Mouse (Mus musculus): ENCODE results near the gene Susd6. TPM values are rescaled to one million over a fixed set of nuclear protein-coding genes. Genes with fewer than 3 reads are reported as not detected.

Susd6 gene
- polyA plus RNA-seq, 1 experiment, result 22.9 TPM

DNA sequence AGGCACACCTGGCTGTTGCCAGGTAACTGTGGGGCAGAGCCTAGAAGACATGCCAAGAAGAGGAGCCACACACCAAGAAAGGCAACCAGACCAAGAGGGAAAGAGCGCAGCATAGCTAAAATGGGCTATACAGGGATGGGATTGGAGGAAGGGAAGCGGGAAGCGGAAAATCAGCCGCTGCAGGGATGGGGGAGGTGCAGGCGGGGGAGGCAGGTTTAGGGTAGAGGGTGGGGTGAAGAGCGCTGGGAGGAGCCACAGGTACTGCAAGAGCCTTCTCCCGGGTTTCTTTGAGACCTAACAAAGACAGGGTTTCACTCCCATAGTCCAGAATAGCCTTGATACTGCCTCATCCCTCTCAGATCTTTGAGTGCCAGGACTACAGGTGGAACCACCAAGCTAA is 132.6 kb downstream of the Susd6 start:
- peak in 1 of 2 experiments; percentile 26 for DNase-seq (ENCODE audit: extremely low spot score in 1 of 2, low spot score in 1 of 2)

GRCm38 (mm10) chr12:80923602-80924001 is 133.3 kb downstream of the Susd6 start:
- DNase-seq (ENCODE audit: extremely low spot score in 1 of 2, low spot score in 1 of 2), result no peak

GRCm38 (mm10) chr12:80924205-80924604 is 133.9 kb downstream of the Susd6 start:
- DNase-seq (ENCODE audit: extremely low spot score in 1 of 2, low spot score in 1 of 2), result peak in 1 of 2 experiments; percentile 33

DNA sequence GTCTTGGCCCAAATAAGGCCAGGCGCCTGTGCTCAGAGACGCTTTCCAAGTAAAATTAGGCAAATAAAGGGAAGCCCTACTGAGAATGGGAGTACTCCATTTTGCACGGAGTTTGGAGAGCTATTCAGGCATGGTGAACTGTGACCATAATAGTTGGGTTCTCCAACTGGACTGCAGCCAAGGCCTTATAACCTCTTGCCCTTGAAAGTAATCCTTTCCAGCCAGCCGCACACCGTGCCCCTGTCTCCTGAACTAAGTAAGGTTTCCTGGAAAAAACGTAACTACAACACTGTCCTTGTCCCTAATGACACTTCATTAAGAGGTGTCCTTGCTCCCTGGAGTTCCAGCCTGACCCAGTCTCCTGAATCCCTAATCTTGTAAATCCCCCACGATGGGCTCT is 135.6 kb downstream of the Susd6 start:
- no peak for DNase-seq (ENCODE audit: extremely low spot score in 1 of 2, low spot score in 1 of 2)

GRCm38 (mm10) chr12:80926550-80926949 is 136.2 kb downstream of the Susd6 start:
- no peak for DNase-seq (ENCODE audit: extremely low spot score in 1 of 2, low spot score in 1 of 2)

GRCm38 (mm10) chr12:80927518-80927917 is 137.2 kb downstream of the Susd6 start:
- DNase-seq (ENCODE audit: extremely low spot score in 1 of 2, low spot score in 1 of 2), result no peak

DNA sequence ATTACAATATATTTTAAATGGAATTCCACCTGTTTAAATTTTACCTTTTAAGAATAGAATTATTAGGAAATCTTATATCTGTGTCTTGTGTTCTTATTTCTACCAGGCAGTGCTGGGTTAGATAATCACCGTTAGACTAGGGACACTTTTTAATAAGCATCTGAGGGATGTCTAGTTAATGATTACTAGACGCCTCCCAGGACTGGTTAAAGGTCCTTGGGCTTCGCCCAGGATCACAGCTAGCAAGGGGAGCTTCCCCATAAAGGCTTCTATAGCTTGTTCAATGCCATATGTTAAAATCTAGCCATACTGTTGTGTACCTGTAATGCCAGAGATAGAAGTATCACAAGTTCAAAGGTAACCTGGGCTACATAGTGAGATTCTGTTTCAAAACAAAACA is 138.6 kb downstream of the Susd6 start:
- no peak for DNase-seq (ENCODE audit: extremely low spot score in 1 of 2, low spot score in 1 of 2)

DNA sequence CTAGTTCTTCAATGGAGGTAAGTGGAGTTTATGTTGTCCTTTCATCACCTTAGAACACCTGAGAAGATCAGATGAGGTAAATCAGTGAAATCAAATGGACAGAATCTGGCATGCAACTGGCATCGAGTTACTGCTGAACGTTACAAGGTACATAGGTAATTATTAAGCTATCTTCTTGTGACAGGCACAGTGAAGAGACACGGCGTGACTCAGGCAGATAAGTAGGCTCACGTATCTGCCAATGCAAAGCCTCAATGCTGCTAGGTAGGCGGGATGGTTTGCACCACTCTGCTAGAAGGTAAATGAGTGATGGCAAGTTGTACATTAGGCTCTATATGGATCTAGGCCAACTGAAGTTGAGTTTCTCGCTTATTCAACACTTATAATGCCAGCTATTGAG is 139.8 kb downstream of the Susd6 start:
- DNase-seq (ENCODE audit: extremely low spot score in 1 of 2, low spot score in 1 of 2), result no peak

Other genes starting within 250 kb of the Susd6 start
- 26.8 and 29.1 TPM in 2 replicates for gene Slc39a9, start 146.6 kb upstream of the Susd6 start, polyA plus RNA-seq (2012; rRNA removed)
- gene Erh, start 146.2 kb upstream of the Susd6 start, polyA plus RNA-seq (2012; rRNA removed), result 104 and 113 TPM in 2 replicates
- gene Plekhd1, start 97.9 kb upstream of the Susd6 start, polyA plus RNA-seq (2012; rRNA removed), result 5.3 and 6.7 TPM in 2 replicates
- 5.3 and 6.3 TPM in 2 replicates for gene Ccdc177, start 29.8 kb upstream of the Susd6 start, polyA plus RNA-seq (2012; rRNA removed)
- 781 and 888 TPM in 2 replicates for gene Srsf5, start 155.0 kb downstream of the Susd6 start, polyA plus RNA-seq (2012; rRNA removed)
- not detected in 2 replicates for gene Slc10a1, start 178.2 kb downstream of the Susd6 start, polyA plus RNA-seq (2012; rRNA removed)
- 24.3 and 26.2 TPM in 2 replicates for gene Smoc1, start 236.3 kb downstream of the Susd6 start, polyA plus RNA-seq (2012; rRNA removed)

Data from frontal cortex, adult 2 months (tissue).